Mouse (Mus musculus) E14TG2a.4 (cell line): ENCODE results near the gene Thap12.

Source experiments
- CTCF ChIP-seq: conservative IDR thresholded peaks from 2 replicates; pipeline ENCODE4 v1.5.1; 2014; ENCODE audit warnings: low read length
- POU5F1 ChIP-seq: IDR thresholded peaks from 2 replicates; pipeline ENCODE4 v1.6.1; 2014; ENCODE audit warnings: low read length, borderline replicate concordance

- TF ChIP-seq CTCF (no peak), POU5F1 (no peak)
Measured at GRCm38 (mm10) chr7:98725686-98726195, 22.8 kb downstream of the Thap12 start.
